ENCODE assay signal across 22 mouse cellular contexts in genomic region chr11:19990731-19991130, GRCm38 (mm10).
A peak's percentile ranks its signal among the peaks of the same experiment; 100 is the strongest.
DNase-seq lines count a peak whose midpoint lies in the region; ATAC-seq and TF ChIP-seq lines count a peak whose summit lies in the region.
"Had no signal": no experiment of that assay in that cellular context is flagged by ENCODE, and none has a peak within 500 bp of the region (broad histone marks: within the 10 kb centered on the region; RNA-seq: fewer than 3 reads in every experiment).

No protein-coding gene starts in this region.

- no peak overlapping the region for H3K9ac ChIP-seq in liver, embryonic 12.5 days
- H3K9ac ChIP-seq in liver, embryonic 11.5 days (ENCODE audit: low read depth, low read length) = no peak overlapping the region
- no peak overlapping the region for H3K9ac ChIP-seq in intestine, embryonic 15.5 days
- no peak overlapping the region for H3K9ac ChIP-seq in stomach, embryonic 16.5 days (ENCODE audit: low read length)
- H3K9ac ChIP-seq: limb, embryonic 12.5 days; midbrain, embryonic 15.5 days; neural tube, embryonic 15.5 days had no signal

- no peak overlapping the region for H3K4me2 ChIP-seq in liver, embryonic 12.5 days
- no peak overlapping the region for H3K4me2 ChIP-seq in liver, embryonic 11.5 days
- H3K4me2 ChIP-seq in intestine, embryonic 15.5 days (replicated peaks) = no peak overlapping the region
- no peak overlapping the region for H3K4me2 ChIP-seq in stomach, embryonic 16.5 days (ENCODE audit: low read depth, low read length)
- H3K4me2 ChIP-seq: limb, embryonic 12.5 days; midbrain, embryonic 15.5 days; neural tube, embryonic 15.5 days had no signal

- 71% methylated on average over 2 of the region's 2 CpGs for WGBS in liver, embryonic 12.5 days (ENCODE audit: insufficient replicate concordance)
- 75% methylated on average over 2 of the region's 2 CpGs for WGBS in liver, embryonic 11.5 days
- 38% methylated on average over 2 of the region's 2 CpGs for WGBS in intestine, embryonic 15.5 days
- 39% methylated on average over 2 of the region's 2 CpGs for WGBS in stomach, embryonic 16.5 days

- DNase-seq in gastrocnemius, adult 2 months = no peak
- DNase-seq in gastrocnemius, postnatal 10 days = no peak
- DNase-seq in liver, embryonic 11.5 days (ENCODE audit: low spot score) = no peak
- no peak for DNase-seq in spleen, postnatal 10 days (ENCODE audit: low spot score in 2 of 2)
- DNase-seq: adrenal gland, postnatal 25 days; gastrocnemius, postnatal 25 days; kidney, adult 2 months; kidney, postnatal 36 days; right cerebral cortex, postnatal 14 days; spleen, adult 18-20 months; thymus, postnatal 14 days had no signal

- H3K4me1 ChIP-seq in liver, embryonic 12.5 days = peaks cover 97% of the 10 kb centered on the region
- peaks cover 75% of the 10 kb centered on the region for H3K4me1 ChIP-seq in liver, embryonic 11.5 days (replicated peaks; ENCODE audit: control insufficient read depth, insufficient read depth, low read length)
- H3K4me1 ChIP-seq in intestine, embryonic 15.5 days (replicated peaks) = peaks cover 66% of the 10 kb centered on the region
- H3K4me1 ChIP-seq in stomach, embryonic 16.5 days (ENCODE audit: control insufficient read depth, insufficient read depth, low read length) = peaks cover 64% of the 10 kb centered on the region

- no peaks in the 10 kb centered on the region for H3K9me3 ChIP-seq in liver, embryonic 12.5 days (replicated peaks)
- no peaks in the 10 kb centered on the region for H3K9me3 ChIP-seq in liver, embryonic 11.5 days (ENCODE audit: control insufficient read depth, low read length)
- no peaks in the 10 kb centered on the region for H3K9me3 ChIP-seq in intestine, embryonic 15.5 days
- H3K9me3 ChIP-seq in stomach, embryonic 16.5 days (replicated peaks; ENCODE audit: control insufficient read depth, low read length) = no peaks in the 10 kb centered on the region
- H3K9me3 ChIP-seq: G1E; limb, embryonic 12.5 days; midbrain, embryonic 15.5 days; neural tube, embryonic 15.5 days had no signal

- H3K36me3 ChIP-seq in liver, embryonic 12.5 days = no peaks in the 10 kb centered on the region
- no peaks in the 10 kb centered on the region for H3K36me3 ChIP-seq in liver, embryonic 11.5 days (ENCODE audit: control insufficient read depth, insufficient read depth, low read length)
- no peaks in the 10 kb centered on the region for H3K36me3 ChIP-seq in intestine, embryonic 15.5 days
- no peaks in the 10 kb centered on the region for H3K36me3 ChIP-seq in stomach, embryonic 16.5 days (ENCODE audit: control insufficient read depth, insufficient read depth, low read length)
- H3K36me3 ChIP-seq: limb, embryonic 12.5 days; midbrain, embryonic 15.5 days; neural tube, embryonic 15.5 days had no signal

- no peaks in the 10 kb centered on the region for H3K27me3 ChIP-seq in liver, embryonic 12.5 days (replicated peaks)
- H3K27me3 ChIP-seq in liver, embryonic 11.5 days (replicated peaks; ENCODE audit: control insufficient read depth, insufficient read depth, low read length) = no peaks in the 10 kb centered on the region
- H3K27me3 ChIP-seq in intestine, embryonic 15.5 days (replicated peaks) = no peaks in the 10 kb centered on the region
- no peaks in the 10 kb centered on the region for H3K27me3 ChIP-seq in stomach, embryonic 16.5 days (ENCODE audit: control insufficient read depth, insufficient read depth, low read length)
- H3K27me3 ChIP-seq: limb, embryonic 12.5 days; midbrain, embryonic 15.5 days; neural tube, embryonic 15.5 days had no signal

- no peak for ATAC-seq in liver, embryonic 12.5 days
- ATAC-seq in liver, embryonic 11.5 days (replicated peaks; ENCODE audit: low FRiP score) = no peak
- no peak for ATAC-seq in intestine, embryonic 15.5 days
- ATAC-seq in stomach, embryonic 16.5 days (ENCODE audit: insufficient read depth, low FRiP score) = no peak
- ATAC-seq: activated CD4-positive, CD25-positive, alpha-beta regulatory T cell, adult 4 months; forebrain, embryonic 14.5 days; hindbrain, embryonic 16.5 days; midbrain, embryonic 15.5 days had no signal

- intact Hi-C loops in gastrocnemius, adult 2 months (cut with DNase I) = no loop called here

- no peak overlapping the region for H3K4me3 ChIP-seq in gastrocnemius, adult 2 months
- no peak overlapping the region for H3K4me3 ChIP-seq in liver, embryonic 12.5 days
- H3K4me3 ChIP-seq in liver, embryonic 11.5 days (ENCODE audit: low read depth, low read length) = no peak overlapping the region
- H3K4me3 ChIP-seq in intestine, embryonic 15.5 days (replicated peaks) = no peak overlapping the region
- H3K4me3 ChIP-seq in stomach, embryonic 16.5 days (replicated peaks; ENCODE audit: low read length) = no peak overlapping the region
- H3K4me3 ChIP-seq: erythroblast, embryonic 14.5 days; limb, embryonic 12.5 days; midbrain, embryonic 15.5 days; neural tube, embryonic 15.5 days had no signal

- no peak for TF ChIP-seq CTCF in gastrocnemius, adult 2 months (IDR thresholded peaks at IDR 0.05)

- H3K27ac ChIP-seq in gastrocnemius, adult 2 months = peak overlapping the region; percentile 64
- H3K27ac ChIP-seq in liver, embryonic 12.5 days = 0 out of 2 replicates have a peak overlapping the region, but pooled peaks have one; percentile 32
- H3K27ac ChIP-seq in liver, embryonic 11.5 days (ENCODE audit: low read depth, low read length) = no peak overlapping the region
- H3K27ac ChIP-seq in intestine, embryonic 15.5 days = peak overlapping the region; percentile 24; the same call in 1 of the 2 replicates
- H3K27ac ChIP-seq in stomach, embryonic 16.5 days (ENCODE audit: low read length) = peak overlapping the region; percentile 82
- H3K27ac ChIP-seq: midbrain, embryonic 15.5 days had no signal
